Mouse (Mus musculus): ENCODE data around the gene Gm525. TPM values are rescaled to one million over a fixed set of nuclear protein-coding genes. Genes with fewer than 3 reads are reported as not detected.

Gene Gm525
- total and polyA plus RNA-seq, 3 experiments, result 0.34 TPM; not detected in 2

DNA sequence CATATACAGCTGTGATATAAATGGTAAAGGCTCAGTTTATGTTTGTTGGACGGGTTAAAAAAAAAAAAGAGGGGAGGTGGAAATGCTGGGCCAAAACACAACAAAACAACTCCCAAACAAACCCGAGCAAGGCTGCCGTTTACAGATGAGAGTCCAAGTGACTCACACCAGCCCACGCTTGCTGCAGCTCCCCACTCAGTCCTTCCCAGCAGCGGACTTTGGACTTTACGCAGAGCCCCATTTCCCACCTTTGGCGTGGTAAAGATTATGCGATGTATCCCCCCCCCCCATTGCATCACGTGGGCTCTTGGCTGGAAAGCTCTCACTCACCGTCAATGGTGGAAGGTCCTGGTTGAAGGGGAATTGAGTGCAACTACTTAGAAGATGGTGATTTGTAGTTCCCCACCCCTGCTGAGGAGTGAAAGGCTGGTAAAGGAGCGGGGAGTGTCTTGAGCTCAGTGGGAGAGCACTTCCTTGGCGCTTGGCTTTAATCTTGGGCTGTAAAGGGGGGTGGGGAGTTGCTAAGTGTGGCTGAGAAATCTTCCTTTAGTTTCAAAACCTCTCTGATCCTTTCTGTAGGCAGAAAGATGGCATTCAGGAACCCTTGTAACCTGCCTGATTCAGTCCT is 33.7 kb downstream of the Gm525 start:
- TF ChIP-seq MAX (IDR thresholded peaks at IDR 0.05; ENCODE audit: low read length) (no peak), RAD21 (IDR thresholded peaks at IDR 0.05; ENCODE audit: low read depth, low read length) (no peak), ZKSCAN1 (IDR thresholded peaks at IDR 0.05; ENCODE audit: borderline replicate concordance, low read depth, low read length) (no peak), TCF12 (IDR thresholded peaks at IDR 0.05; ENCODE audit: low read depth, low read length) (no peak), NRF1 (IDR thresholded peaks at IDR 0.05; ENCODE audit: low read depth, low read length) (no peak), MAZ (IDR thresholded peaks at IDR 0.05; ENCODE audit: low read depth, low read length) (no peak), MXI1 (IDR thresholded peaks at IDR 0.05; ENCODE audit: low read depth, low read length) (no peak), CTCF (conservative IDR thresholded peaks at IDR 0.05 in 1 of 2, IDR thresholded peaks at IDR 0.05 in 1 of 2; ENCODE audit: low read depth in 2 of 2, low read length in 2 of 2) (no peak), UBTF (IDR thresholded peaks at IDR 0.05; ENCODE audit: low read depth, low read length) (no peak), ZNF384 (IDR thresholded peaks at IDR 0.05; ENCODE audit: low read depth, low read length) (no peak), JUND (conservative IDR thresholded peaks at IDR 0.05; ENCODE audit: low read depth, low read length) (no peak), PAX5 (IDR thresholded peaks at IDR 0.05; ENCODE audit: low read length) (no peak)
- dilution Hi-C loops (cut with MboI; ENCODE audit: extremely low pct_ligation_motif_present, extremely low pct_unique_long_range_greater_than_20kb, low sequenced_read_pairs), result no loop called here
- no peak overlapping the region for H3K4me2 ChIP-seq (ENCODE audit: insufficient read depth, low read depth, poor library complexity, severe bottlenecking)
- no peak overlapping the region for H3K4me3 ChIP-seq (replicated peaks in 1 of 3; ENCODE audit: low read depth in 2 of 3, low read length in 2 of 3, poor library complexity in 1 of 3)
- in situ Hi-C loops (cut with MboI; ENCODE audit: low pct_ligation_motif_present, low pct_unique_long_range_greater_than_20kb, low sequenced_read_pairs), result loop anchor here (10.0 kb wide), 1 partner anchor 178 kb away; no protein-coding TSS in a partner anchor
- H3K36me3 ChIP-seq (replicated peaks in 1 of 2; ENCODE audit: control insufficient read depth in 1 of 2, insufficient read depth in 1 of 2, low read length in 1 of 2), result no peaks in the 10 kb centered on the region
- no peak for DNase-seq (ENCODE audit: extremely low read depth)
- H3K9me3 ChIP-seq (replicated peaks; ENCODE audit: low read length), result no peaks in the 10 kb centered on the region
- H3K79me2 ChIP-seq (replicated peaks; ENCODE audit: control insufficient read depth, extremely low read depth, insufficient read depth, poor library complexity, severe bottlenecking), result no peaks in the 10 kb centered on the region
- no peaks in the 10 kb centered on the region for H3K27me3 ChIP-seq (replicated peaks)
- peaks cover 0 to 11% of the 10 kb centered on the region in 2 experiments; a peak in 2 of 4 replicates for H3K4me1 ChIP-seq (ENCODE audit: control insufficient read depth in 1 of 2, insufficient read depth in 2 of 2)
- no peak overlapping the region for H3K27ac ChIP-seq (ENCODE audit: insufficient read depth, low read depth)
- no peak overlapping the region for H3K9ac ChIP-seq (ENCODE audit: insufficient read depth, low read depth)

DNA sequence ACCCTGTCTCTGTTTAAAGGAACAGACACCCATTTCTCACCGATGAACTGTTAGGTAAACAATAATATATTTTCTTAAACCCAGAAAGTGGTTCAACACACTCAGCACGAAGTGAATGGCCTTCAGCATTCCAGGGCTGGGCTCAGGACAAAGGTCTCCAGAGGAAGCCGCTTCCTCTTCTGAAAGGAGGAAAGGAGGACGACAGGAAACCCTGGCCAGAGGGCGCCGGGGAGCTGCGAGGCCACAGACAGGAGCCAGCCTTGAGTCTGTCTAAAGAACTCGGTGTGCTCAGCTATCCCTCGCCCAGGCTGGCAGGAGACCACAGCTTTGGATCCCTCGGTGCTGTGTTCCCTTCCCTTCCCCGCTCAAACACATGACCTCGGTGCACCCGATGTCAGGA is 50.8 kb downstream of the Gm525 start:
- Histone ChIP-seq H3K4me3 (replicated peaks in 1 of 3; ENCODE audit: low read depth in 2 of 3, low read length in 2 of 3, poor library complexity in 1 of 3) (no peak overlapping the region), H3K27ac (ENCODE audit: insufficient read depth, low read depth) (no peak overlapping the region), H3K9me3 (replicated peaks; ENCODE audit: low read length) (peaks cover 5% of the 10 kb centered on the region), H3K9ac (ENCODE audit: insufficient read depth, low read depth) (no peak overlapping the region; the same call in 1 of the 2 replicates), H3K27me3 (replicated peaks) (no peaks in the 10 kb centered on the region), H3K4me2 (ENCODE audit: insufficient read depth, low read depth, poor library complexity, severe bottlenecking) (peak overlapping the region; percentile 63), H3K36me3 (replicated peaks in 1 of 2; ENCODE audit: control insufficient read depth in 1 of 2, insufficient read depth in 1 of 2, low read length in 1 of 2) (no peaks in the 10 kb centered on the region), H3K79me2 (replicated peaks; ENCODE audit: control insufficient read depth, extremely low read depth, insufficient read depth, poor library complexity, severe bottlenecking) (no peaks in the 10 kb centered on the region), H3K4me1 (ENCODE audit: control insufficient read depth in 1 of 2, insufficient read depth in 2 of 2) (peaks cover 2 to 19% of the 10 kb centered on the region in 2 experiments; a peak in 3 of 4 replicates)
- dilution Hi-C loops (cut with MboI; ENCODE audit: extremely low pct_ligation_motif_present, extremely low pct_unique_long_range_greater_than_20kb, low sequenced_read_pairs), result no loop called here
- no peak for DNase-seq (ENCODE audit: extremely low read depth)
- in situ Hi-C loops (cut with MboI; ENCODE audit: low pct_ligation_motif_present, low pct_unique_long_range_greater_than_20kb, low sequenced_read_pairs), result no loop called here
- TF ChIP-seq CTCF (conservative IDR thresholded peaks at IDR 0.05 in 1 of 2, IDR thresholded peaks at IDR 0.05 in 1 of 2; ENCODE audit: low read depth in 2 of 2, low read length in 2 of 2) (0 out of 4 replicates have a peak, but pooled peaks of 1 of the 2 experiments have one; percentile 17), ZNF384 (IDR thresholded peaks at IDR 0.05; ENCODE audit: low read depth, low read length) (no peak), RAD21 (IDR thresholded peaks at IDR 0.05; ENCODE audit: low read depth, low read length) (no peak)

DNA sequence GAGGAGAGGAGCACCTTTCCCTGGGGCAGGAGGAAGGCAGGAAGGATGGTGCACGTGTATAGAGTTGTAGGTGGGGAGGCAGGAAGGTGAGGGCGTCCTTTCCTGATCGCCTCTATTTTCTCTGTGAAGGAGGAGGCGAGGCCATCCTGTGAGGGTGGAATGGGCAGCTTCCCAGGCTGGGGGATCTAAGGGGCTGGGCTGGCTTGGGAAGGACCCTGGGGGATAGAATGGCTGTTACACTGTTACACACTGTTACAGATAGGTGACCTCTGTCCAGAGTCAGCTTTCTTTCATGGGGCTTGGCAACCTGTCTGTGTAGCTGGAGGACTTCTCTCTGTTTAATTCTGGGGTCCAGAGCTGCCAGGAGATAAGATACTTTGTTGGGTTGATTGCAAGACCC is 57.2 kb downstream of the Gm525 start:
- Histone ChIP-seq H3K4me2 (ENCODE audit: insufficient read depth, low read depth, poor library complexity, severe bottlenecking) (no peak overlapping the region), H3K27me3 (replicated peaks) (no peaks in the 10 kb centered on the region), H3K4me1 (ENCODE audit: control insufficient read depth in 1 of 2, insufficient read depth in 2 of 2) (no peaks in the 10 kb centered on the region), H3K27ac (ENCODE audit: insufficient read depth, low read depth) (no peak overlapping the region), H3K9ac (ENCODE audit: insufficient read depth, low read depth) (no peak overlapping the region), H3K36me3 (replicated peaks in 1 of 2; ENCODE audit: control insufficient read depth in 1 of 2, insufficient read depth in 1 of 2, low read length in 1 of 2) (no peaks in the 10 kb centered on the region), H3K9me3 (replicated peaks; ENCODE audit: low read length) (peaks cover 5% of the 10 kb centered on the region), H3K4me3 (replicated peaks in 1 of 3; ENCODE audit: low read depth in 2 of 3, low read length in 2 of 3, poor library complexity in 1 of 3) (no peak overlapping the region), H3K79me2 (replicated peaks; ENCODE audit: control insufficient read depth, extremely low read depth, insufficient read depth, poor library complexity, severe bottlenecking) (no peaks in the 10 kb centered on the region)
- no peak for DNase-seq (ENCODE audit: extremely low read depth)
- no peak for TF ChIP-seq PAX5 (IDR thresholded peaks at IDR 0.05; ENCODE audit: low read length)
- in situ Hi-C loops (cut with MboI; ENCODE audit: low pct_ligation_motif_present, low pct_unique_long_range_greater_than_20kb, low sequenced_read_pairs), result no loop called here
- dilution Hi-C loops (cut with MboI; ENCODE audit: extremely low pct_ligation_motif_present, extremely low pct_unique_long_range_greater_than_20kb, low sequenced_read_pairs), result no loop called here

Data from CH12.LX (cell line).